Mouse (Mus musculus) gastrocnemius, adult 8-10 months (tissue): ENCODE results near the gene Gpr61. TPM values are rescaled to one million over a fixed set of nuclear protein-coding genes. Genes with fewer than 3 reads are reported as not detected.

Source experiments
- DNase-seq, 2 experiments: peaks; one replicate each; pipeline ENCODE4 v3.0.0; 2022; ENCODE audit warnings: low spot score in 2 of 2
- total RNA-seq, 4 experiments: library from RNA; stranded (reverse); gene quantifications; 2 replicates each; pipeline ENCODE4 v1.2.4; 2022

Gpr61 gene
- not detected for total RNA-seq

DNA sequence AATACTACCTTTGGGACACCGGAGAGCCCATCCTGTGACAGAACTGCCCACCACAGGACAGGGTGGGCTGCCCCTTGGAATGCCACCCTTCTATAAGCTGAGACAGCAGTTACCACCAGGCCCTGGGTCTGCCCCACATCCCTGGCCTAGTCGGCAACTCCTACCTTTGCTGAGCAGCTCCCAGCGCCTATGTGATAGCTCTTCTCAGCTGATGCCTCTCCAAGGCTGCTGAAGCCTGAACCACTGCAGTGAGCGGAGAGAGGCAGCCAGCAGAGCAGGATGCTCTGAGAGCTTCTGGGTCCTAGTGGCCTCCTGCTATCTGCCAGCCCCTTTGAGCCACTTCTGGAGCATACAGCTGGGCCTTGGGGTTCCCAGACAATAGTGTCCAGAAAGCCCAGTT, at the start of gene Gpr61:
TSS of gene Gpr61 (minus strand) at position 227 of the 400 bp plus-strand sequence.
- DNase-seq, result no peak

DNA sequence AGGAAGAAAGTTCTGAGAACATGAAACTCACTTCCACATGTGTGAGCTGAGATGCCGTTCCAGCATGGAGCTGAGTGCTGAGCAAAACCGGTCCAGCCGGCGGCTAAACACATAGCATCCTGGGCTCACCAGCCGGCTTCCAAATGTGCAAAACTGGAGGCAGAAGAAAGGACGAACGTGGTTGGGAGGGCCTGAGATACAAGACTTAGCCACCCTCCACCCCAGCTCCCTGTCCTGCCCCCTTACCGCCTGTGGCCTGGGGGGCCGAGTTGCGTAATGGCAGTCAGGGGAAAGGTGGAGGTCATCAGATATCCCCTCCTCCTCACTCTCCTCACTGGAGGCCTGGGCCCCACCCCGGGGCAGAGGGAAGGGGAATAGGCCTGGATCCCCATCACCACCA, 49.8 kb upstream of the Gpr61 start:
- no peak for DNase-seq

DNA sequence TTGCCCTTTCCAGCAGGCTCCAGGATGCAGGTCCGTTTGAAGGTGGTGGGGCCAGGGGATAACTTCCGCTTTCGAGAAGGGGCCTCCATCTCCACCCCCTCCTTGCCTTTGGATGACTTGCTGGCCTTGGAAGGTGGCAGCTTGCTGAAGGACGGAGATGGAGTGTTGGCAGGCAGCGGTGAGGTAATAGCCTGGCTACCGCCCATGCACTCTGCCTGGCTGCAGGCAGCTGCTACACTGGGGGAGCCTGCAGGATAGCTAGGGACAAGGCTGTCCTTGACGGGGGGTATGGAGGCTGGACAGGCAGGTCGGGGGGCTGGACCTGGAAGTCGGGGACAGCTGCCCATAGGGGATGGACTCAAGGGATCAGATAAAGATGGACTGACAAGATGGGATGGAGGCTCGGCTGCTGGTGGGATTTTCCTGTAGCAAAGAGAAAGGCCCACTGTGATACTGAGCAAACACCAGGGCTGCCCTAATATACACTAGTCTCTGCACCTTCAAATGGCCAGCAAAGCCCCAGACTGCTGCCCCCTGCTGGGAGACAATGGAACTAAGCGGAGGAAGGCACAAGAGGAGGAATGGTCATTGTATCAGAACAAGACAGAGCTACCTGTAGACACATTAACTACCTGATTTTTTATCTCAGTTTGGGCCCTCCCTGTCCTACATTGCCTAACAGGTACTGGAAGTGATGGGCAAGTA, 49.1 kb upstream of the Gpr61 start:
- DNase-seq, result peak; percentile 71 to 76

- no peak for DNase-seq
Measured at GRCm38 (mm10) chr3:108203212-108203611, 48.5 kb upstream of the Gpr61 start.

DNA sequence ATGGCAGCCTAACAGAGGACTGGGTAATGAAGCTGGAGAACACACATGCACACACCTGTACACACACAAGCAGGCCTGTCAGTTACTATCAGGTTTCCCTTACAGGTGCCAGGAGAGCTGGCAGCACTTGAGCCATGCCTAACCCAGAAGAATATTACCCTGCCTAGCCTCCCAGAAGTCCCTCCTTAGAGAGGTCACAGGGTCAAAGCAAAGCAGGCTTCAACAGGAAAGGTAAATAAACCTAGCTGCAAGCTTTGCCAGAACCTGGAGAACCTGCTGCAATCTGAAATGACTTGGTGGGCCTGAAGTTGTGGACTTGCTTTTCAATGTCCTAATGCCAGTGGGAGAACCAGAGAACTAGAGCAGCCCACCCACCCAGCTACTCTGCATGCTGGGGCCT, 47.8 kb upstream of the Gpr61 start:
- DNase-seq, result no peak

GRCm38 (mm10) chr3:108200329-108201323, 45.9 kb upstream of the Gpr61 start, which contains the start of gene Cyb561d1:
Gene Cyb561d1 (minus strand): TSS chr3:108201212.
- peak; percentile 93 for DNase-seq

GRCm38 (mm10) chr3:108199231-108199630, 44.5 kb upstream of the Gpr61 start:
- no peak for DNase-seq

GRCm38 (mm10) chr3:108197066-108197497, 42.4 kb upstream of the Gpr61 start:
- DNase-seq, result no peak

GRCm38 (mm10) chr3:108195941-108196590, 41.4 kb upstream of the Gpr61 start:
- no peak for DNase-seq

- no peak for DNase-seq
Measured at GRCm38 (mm10) chr3:108195287-108195686, 40.6 kb upstream of the Gpr61 start.

GRCm38 (mm10) chr3:108193686-108194085, 39.0 kb upstream of the Gpr61 start:
- no peak for DNase-seq

DNA sequence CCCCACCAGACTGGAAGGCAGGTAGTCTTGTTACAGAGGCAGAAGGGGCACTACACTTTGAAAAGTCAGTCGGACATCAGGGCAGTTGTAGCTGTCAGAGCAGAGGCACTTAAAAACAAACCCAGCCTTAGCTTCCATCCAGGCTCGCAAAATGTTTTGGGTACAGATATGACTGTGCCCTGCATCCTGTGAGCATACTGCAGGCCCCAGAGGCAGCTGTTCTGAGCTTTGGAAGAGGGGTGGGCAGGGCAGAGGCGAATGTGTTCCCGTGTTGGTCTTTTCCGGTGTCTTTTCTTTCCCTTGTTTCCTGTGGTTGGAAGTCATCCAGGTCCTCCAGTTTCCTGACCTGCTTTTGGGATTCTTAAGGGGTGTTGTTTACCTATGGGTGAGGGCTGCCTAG, 35.2 kb upstream of the Gpr61 start:
- DNase-seq, result no peak

GRCm38 (mm10) chr3:108188716-108189490, 34.2 kb upstream of the Gpr61 start:
- no peak for DNase-seq

- no peak for DNase-seq
Measured at GRCm38 (mm10) chr3:108187111-108187795, 32.6 kb upstream of the Gpr61 start.

DNA sequence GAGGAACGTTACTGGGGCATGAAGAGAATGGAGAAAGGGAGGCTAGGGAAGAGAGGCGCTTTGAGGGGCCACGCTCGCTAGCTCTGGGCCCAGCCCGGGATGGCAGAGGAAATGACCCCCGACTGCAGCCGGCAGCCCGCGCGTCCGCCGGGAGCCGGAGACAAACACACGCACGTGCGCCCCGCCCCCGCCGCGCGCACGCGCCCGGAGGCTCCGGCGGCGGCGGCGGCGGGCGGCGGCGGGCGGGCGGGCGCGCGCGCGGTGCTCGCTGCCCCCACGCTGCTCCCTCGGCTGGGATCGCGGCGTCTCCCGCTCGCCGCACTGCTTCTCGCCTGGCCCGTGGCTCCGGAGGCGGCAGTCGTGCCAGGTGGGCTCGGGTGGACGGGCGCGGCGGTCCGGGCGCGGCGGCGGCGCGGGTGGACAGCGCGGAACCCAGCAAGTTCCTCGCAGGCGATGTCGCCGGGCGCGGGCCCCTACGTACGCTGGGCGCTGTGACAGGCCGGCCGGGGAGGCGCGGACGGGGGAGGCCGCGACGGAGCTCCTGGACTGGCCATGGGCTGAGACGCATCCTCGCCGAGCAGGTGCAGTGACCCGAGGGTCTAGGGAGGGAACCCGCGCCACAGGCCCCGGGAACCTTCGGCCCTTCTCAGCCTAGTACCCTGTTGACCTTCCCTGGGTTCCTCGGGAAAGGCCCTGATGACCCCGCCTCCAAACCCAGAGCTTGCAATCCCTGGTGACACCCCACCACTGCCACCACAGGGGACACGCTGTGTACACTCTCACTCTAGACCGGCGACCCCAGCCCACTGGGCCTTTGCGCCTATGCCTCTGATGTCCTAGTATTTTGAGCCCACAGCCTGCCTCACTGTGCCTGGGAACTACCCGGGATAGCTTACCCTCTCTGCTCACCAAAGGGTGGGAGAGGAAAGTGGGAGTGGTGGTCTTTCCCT, 31.7 kb upstream of the Gpr61 start, which contains the start of gene Amigo1:
TSS of gene Amigo1 (plus strand) at position 238 of the 950 bp plus-strand sequence.
- no peak for DNase-seq

GRCm38 (mm10) chr3:108185460-108186097, 30.9 kb upstream of the Gpr61 start:
- DNase-seq, result no peak

DNA sequence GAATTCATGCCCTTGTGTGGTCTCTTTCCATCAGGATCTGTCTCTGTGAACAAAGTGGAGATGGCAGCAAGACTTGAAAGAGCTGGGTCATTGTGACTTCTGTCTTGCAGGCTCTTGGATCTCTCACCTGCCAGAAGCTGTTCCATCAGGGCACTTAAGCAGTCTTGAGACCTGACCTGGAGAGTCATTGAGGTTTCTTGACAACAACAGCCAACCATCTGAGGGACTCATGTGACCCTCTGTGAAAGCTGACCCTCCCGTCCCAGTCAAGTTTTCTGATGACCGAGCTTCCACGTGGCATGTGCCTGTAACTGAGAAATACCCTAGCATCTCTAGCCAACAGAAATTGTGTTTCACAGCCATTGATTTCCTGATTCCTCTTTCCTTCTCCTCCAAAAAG, 30.1 kb upstream of the Gpr61 start:
- no peak for DNase-seq

DNA sequence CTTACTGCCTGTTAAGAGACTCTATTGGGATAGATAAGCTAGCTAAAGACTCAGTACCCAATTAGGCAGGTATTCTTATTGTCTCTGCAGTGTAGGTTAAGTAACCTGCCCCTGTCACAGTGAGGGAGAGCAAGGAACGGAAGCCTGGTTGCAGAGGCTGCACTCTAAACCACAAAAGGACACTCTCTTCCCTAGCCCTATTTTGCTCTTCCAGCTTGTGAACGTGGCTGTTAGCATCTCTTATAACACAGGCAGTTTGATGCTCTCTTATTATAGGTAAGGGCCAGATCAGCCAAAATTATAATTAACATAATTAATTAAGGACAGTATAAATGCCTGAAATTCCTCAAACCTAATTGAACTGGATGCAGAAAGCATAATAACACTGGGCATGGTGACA, 25.8 kb upstream of the Gpr61 start:
- DNase-seq, result no peak
